Mouse (Mus musculus) kidney, postnatal 0 days (tissue): ENCODE results near the gene Gngt2. TPM values are rescaled to one million over a fixed set of nuclear protein-coding genes. Genes with fewer than 3 reads are reported as not detected.
A peak's percentile ranks its signal among the peaks of the same experiment; 100 is the strongest.

Experiments used
- ATAC-seq: fragments of 200-750 bp; cut with Nextera tagmentation; replicated peaks from 2 replicates; pipeline ENCODE4 v1.8.0; 2017; ENCODE audit warnings: low read depth, moderate number of reproducible peaks, moderate TSS enrichment, moderate library complexity; ENCODE audit not compliant: low FRiP score
- DNase-seq: peaks from one replicate; pipeline ENCODE4 v3.0.0-alpha.2; 2016; ENCODE audit warnings: low spot score
- H3K27ac ChIP-seq: fragments of 300-500 bp; sonication (generic); 2 replicates; pipeline ENCODE4 v1.5.1; 2014; ENCODE audit warnings: mild to moderate bottlenecking
- H3K27me3 ChIP-seq: fragments of 300-500 bp; sonication (generic); 2 replicates; pipeline ENCODE4 v1.6.1; 2014; ENCODE audit warnings: low read length, mixed read lengths; ENCODE audit not compliant: insufficient read depth
- H3K36me3 ChIP-seq: fragments of 300-500 bp; sonication (generic); 2 replicates; pipeline ENCODE4 v1.6.1; 2014; ENCODE audit warnings: low read length, mixed read lengths; ENCODE audit not compliant: insufficient read depth
- H3K4me1 ChIP-seq: fragments of 300-500 bp; sonication (generic); replicated peaks from 2 replicates; pipeline ENCODE4 v1.6.1; 2014; ENCODE audit warnings: antibody characterized with exemption, low read length, mixed read lengths; ENCODE audit not compliant: insufficient read depth
- H3K4me2 ChIP-seq: fragments of 300-500 bp; sonication (generic); 2 replicates; pipeline ENCODE4 v1.6.1; 2014; ENCODE audit warnings: mild to moderate bottlenecking, low read length, moderate library complexity, mixed read lengths
- H3K4me3 ChIP-seq: fragments of 300-500 bp; sonication (generic); replicated peaks from 2 replicates; pipeline ENCODE4 v1.5.1; 2014; ENCODE audit warnings: low read depth, low read length
- H3K9ac ChIP-seq: fragments of 300-500 bp; sonication (generic); 2 replicates; pipeline ENCODE4 v1.6.1; 2014; ENCODE audit warnings: low read depth, low read length
- H3K9me3 ChIP-seq: fragments of 300-500 bp; sonication (generic); replicated peaks from 2 replicates; pipeline ENCODE4 v1.6.1; 2016; ENCODE audit warnings: low read length, inconsistent platforms, mixed read lengths
- CTCF ChIP-seq: IDR thresholded peaks from 2 replicates; pipeline ENCODE4 v1.5.1; 2016; ENCODE audit warnings: antibody characterized with exemption, low read depth, mild to moderate bottlenecking, moderate library complexity
- WGBS: fragments of 180-500 bp; shearing (Covaris S2); extraction: QIAGEN DNeasy Blood & Tissue Kit; methylation state at CpG from one replicate; pipeline ENCODE4 v1.1.7; 2014; 5-methylcytosine and 5-hydroxymethylcytosine counted together
- polyA plus RNA-seq: library from polyadenylated mRNA; unstranded; fragments of >200 nt; fragmentation: Nextera tagmentation; extraction: Ambion mirVana; gene quantifications from 2 replicates; pipeline ENCODE4 v1.2.1, GENCODE M21; 2015

Gene Gngt2
- polyA plus RNA-seq, result 32.6 and 32.9 TPM in 2 replicates

GRCm38 (mm10) chr11:95837059-95837458 is at the start of gene Gngt2:
Gene Gngt2 (plus strand): TSS chr11:95837216.
- H3K4me2 ChIP-seq, result no peak within 1 kb of the TSS
- DNase-seq (peak; percentile 82), ATAC-seq (0 out of 2 replicates have a peak, but pooled peaks have one; percentile 15)

GRCm38 (mm10) chr11:95789451-95789891 is 47.5 kb upstream of the Gngt2 start:
- ATAC-seq (no peak), DNase-seq (no peak)
- Histone ChIP-seq H3K4me2 (no peak overlapping the region), H3K36me3 (no peaks in the 10 kb centered on the region), H3K27me3 (no peaks in the 10 kb centered on the region), H3K4me1 (0 out of 2 replicates have a peak, but pooled peaks cover 4% of the 10 kb centered on the region), H3K4me3 (no peak overlapping the region), H3K9me3 (no peaks in the 10 kb centered on the region), H3K9ac (no peak overlapping the region), H3K27ac (no peak overlapping the region)
- 72% methylated on average over 8 of the region's 8 CpGs for WGBS
- TF ChIP-seq CTCF, result no peak

More at GRCm38 (mm10) chr11:95837059-95837458, at the start of gene Gngt2:
- H3K4me3 ChIP-seq, result no peak within 1 kb of the TSS
- peak within 1 kb of the TSS; percentile 47; the same call in 1 of the 2 replicates for H3K27ac ChIP-seq
- TF ChIP-seq CTCF, result no peak
- WGBS, result 48% methylated on average over 10 of the region's 10 CpGs
- H3K27me3 ChIP-seq, result peaks cover 25% of the 10 kb centered on the region
- no peaks in the 10 kb centered on the region for H3K9me3 ChIP-seq
- no peak within 1 kb of the TSS for H3K9ac ChIP-seq
- no peaks in the 10 kb centered on the region for H3K36me3 ChIP-seq
- H3K4me1 ChIP-seq, result peaks cover 24% of the 10 kb centered on the region

- no peak for ATAC-seq
- Histone ChIP-seq H3K4me1 (peaks cover 4% of the 10 kb centered on the region; the same call in 1 of the 2 replicates), H3K4me2 (no peak overlapping the region), H3K9me3 (no peaks in the 10 kb centered on the region), H3K4me3 (no peak overlapping the region), H3K9ac (no peak overlapping the region), H3K36me3 (no peaks in the 10 kb centered on the region), H3K27me3 (no peaks in the 10 kb centered on the region; the same call in 1 of the 2 replicates), H3K27ac (no peak overlapping the region)
- no peak for DNase-seq
- 70% methylated on average over 13 of the region's 13 CpGs for WGBS
- TF ChIP-seq CTCF, result no peak
These were observed 45.2 kb upstream of the Gngt2 start for GRCm38 (mm10) chr11:95791787-95792186.

- Histone ChIP-seq H3K4me3 (no peak overlapping the region), H3K27me3 (no peaks in the 10 kb centered on the region; the same call in 1 of the 2 replicates), H3K9ac (no peak overlapping the region), H3K9me3 (no peaks in the 10 kb centered on the region), H3K4me2 (no peak overlapping the region), H3K4me1 (peaks cover 4% of the 10 kb centered on the region; the same call in 1 of the 2 replicates), H3K36me3 (no peaks in the 10 kb centered on the region), H3K27ac (no peak overlapping the region)
- WGBS, result 91% methylated on average over 8 of the region's 8 CpGs
- no peak for DNase-seq
- no peak for ATAC-seq
- no peak for TF ChIP-seq CTCF
These were observed 44.0 kb upstream of the Gngt2 start for GRCm38 (mm10) chr11:95792950-95793509.

- Histone ChIP-seq H3K27ac (no peak overlapping the region), H3K27me3 (no peaks in the 10 kb centered on the region; the same call in 1 of the 2 replicates), H3K9me3 (no peaks in the 10 kb centered on the region), H3K4me3 (no peak overlapping the region), H3K9ac (no peak overlapping the region), H3K4me2 (no peak overlapping the region), H3K36me3 (no peaks in the 10 kb centered on the region), H3K4me1 (peaks cover 4% of the 10 kb centered on the region; the same call in 1 of the 2 replicates)
- 54% methylated on average over 5 of the region's 5 CpGs for WGBS
- no peak for DNase-seq
- TF ChIP-seq CTCF, result no peak
- ATAC-seq, result no peak
These were observed 42.8 kb upstream of the Gngt2 start for GRCm38 (mm10) chr11:95794201-95794600.

- TF ChIP-seq CTCF, result no peak
- Histone ChIP-seq H3K27ac (no peak overlapping the region), H3K36me3 (no peaks in the 10 kb centered on the region), H3K27me3 (no peaks in the 10 kb centered on the region; the same call in 1 of the 2 replicates), H3K4me1 (peaks cover 4% of the 10 kb centered on the region; the same call in 1 of the 2 replicates), H3K9ac (no peak overlapping the region), H3K9me3 (no peaks in the 10 kb centered on the region), H3K4me3 (no peak overlapping the region), H3K4me2 (no peak overlapping the region)
- ATAC-seq (no peak), DNase-seq (no peak)
- 65% methylated on average over 5 of the region's 5 CpGs for WGBS
These were observed 41.4 kb upstream of the Gngt2 start for GRCm38 (mm10) chr11:95795582-95795981.
